Mouse (Mus musculus): ENCODE data around the gene Hoxb3. TPM values are rescaled to one million over a fixed set of nuclear protein-coding genes. Genes with fewer than 3 reads are reported as not detected.

The Hoxb3 gene
- polyA plus RNA-seq, 1 experiment from 2014 or later, result 3.0 TPM

DNA sequence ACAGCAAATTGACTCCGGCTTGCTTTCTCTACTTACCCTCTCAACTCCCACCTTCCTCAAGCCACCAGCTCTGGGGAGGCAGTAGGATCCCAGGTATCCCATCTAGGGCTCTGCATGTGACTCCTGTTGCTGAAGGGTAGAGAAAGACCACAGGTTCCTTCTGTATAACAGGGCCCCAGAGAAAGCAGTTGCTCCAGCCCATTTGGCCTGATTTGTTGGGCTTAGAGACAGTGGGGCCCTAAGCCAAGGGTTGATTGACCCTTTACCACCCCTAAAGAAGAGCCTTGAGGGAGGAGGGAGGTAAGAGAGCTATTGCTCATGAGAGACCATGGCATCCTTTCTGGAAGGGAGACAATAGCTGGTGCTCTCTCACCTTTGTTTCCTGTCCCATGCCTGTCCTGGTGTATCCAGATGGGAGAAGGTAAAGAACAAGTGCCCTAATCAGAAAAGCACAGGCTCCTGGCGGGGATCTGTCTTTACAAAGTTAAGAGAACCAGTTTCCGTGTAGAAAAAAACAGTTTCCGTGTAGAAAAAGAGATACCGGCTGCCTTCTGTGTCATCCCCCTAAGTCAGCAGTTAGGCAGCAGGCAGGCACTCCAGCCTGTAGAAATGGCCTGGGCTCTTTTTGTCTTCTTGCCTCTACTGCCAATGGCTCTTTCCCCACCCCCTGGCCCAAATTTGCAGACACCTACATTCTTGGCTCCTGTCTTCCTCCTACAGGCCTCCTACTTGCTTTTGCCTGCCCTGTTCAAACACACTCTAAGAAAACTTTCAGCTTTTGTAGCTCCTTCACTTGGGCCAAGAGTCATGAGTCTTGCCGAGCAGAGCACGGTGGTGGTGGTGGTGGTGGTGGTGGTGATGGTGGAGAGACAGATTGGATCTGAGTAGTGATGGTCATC is 16.1 kb downstream of the Hoxb3 start:
- 27% methylated on average over 7 of the region's 7 CpGs for WGBS
- no peak for ATAC-seq (ENCODE audit: borderline replicate concordance, extremely low read depth, low FRiP score, low TSS enrichment)

DNA sequence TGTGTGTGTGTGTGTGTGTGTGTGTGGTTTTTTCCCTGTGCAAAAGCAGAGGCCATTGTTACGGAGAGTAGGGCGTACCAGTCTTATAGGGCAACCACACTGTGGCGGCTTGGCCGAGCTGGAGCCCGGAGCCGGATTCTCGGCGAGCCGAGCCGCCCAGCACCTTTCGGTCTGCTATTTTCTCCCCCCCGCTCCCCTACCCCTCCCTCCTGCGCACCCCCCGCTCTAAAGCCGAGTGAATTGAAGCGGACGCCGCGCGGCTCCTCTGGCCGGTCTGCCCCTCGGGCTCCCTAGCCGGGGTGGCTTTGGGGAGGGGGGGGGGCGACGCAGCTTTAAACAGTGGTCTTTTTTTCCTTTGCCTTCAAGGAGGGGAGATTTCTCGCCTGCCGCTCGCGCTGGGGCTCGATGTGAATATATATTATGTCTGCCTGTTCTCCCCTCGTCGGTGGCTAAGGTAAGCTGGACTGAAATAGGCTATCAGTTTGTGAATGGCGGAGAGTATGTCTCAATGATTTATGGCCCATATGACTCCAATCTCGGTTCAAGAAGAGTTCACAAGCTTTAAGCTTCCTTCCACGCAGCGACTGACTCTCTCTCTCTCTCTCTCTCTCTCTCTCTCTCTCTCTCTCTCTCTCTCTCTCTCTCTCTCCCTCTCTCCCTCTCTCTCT is 17.7 kb downstream of the Hoxb3 start:
- H3K4me1 ChIP-seq, result peaks cover 48% of the 10 kb centered on the region
- H3K4me3 ChIP-seq, result peak overlapping the region; percentile 48
- H3K4me2 ChIP-seq, result peak overlapping the region; percentile 80
- peak overlapping the region; percentile 99 for H3K27ac ChIP-seq
- ATAC-seq (ENCODE audit: borderline replicate concordance, extremely low read depth, low FRiP score, low TSS enrichment), result peak; percentile 47
- peak overlapping the region; percentile 40 for H3K9ac ChIP-seq
- no peaks in the 10 kb centered on the region for H3K36me3 ChIP-seq
- 0% methylated on average over 32 of the region's 36 CpGs for WGBS
- peaks cover 72% of the 10 kb centered on the region for H3K27me3 ChIP-seq
- H3K9me3 ChIP-seq, result no peaks in the 10 kb centered on the region

More for the DNA sequence above, 16.1 kb downstream of the Hoxb3 start:
- H3K27ac ChIP-seq, result peak overlapping the region; percentile 99
- H3K4me3 ChIP-seq, result peak overlapping the region; percentile 48
- H3K9me3 ChIP-seq, result no peaks in the 10 kb centered on the region
- H3K27me3 ChIP-seq, result peaks cover 72% of the 10 kb centered on the region
- H3K36me3 ChIP-seq, result no peaks in the 10 kb centered on the region
- H3K4me2 ChIP-seq, result peak overlapping the region; percentile 80
- peak overlapping the region; percentile 32 for H3K9ac ChIP-seq
- peaks cover 46% of the 10 kb centered on the region for H3K4me1 ChIP-seq

DNA sequence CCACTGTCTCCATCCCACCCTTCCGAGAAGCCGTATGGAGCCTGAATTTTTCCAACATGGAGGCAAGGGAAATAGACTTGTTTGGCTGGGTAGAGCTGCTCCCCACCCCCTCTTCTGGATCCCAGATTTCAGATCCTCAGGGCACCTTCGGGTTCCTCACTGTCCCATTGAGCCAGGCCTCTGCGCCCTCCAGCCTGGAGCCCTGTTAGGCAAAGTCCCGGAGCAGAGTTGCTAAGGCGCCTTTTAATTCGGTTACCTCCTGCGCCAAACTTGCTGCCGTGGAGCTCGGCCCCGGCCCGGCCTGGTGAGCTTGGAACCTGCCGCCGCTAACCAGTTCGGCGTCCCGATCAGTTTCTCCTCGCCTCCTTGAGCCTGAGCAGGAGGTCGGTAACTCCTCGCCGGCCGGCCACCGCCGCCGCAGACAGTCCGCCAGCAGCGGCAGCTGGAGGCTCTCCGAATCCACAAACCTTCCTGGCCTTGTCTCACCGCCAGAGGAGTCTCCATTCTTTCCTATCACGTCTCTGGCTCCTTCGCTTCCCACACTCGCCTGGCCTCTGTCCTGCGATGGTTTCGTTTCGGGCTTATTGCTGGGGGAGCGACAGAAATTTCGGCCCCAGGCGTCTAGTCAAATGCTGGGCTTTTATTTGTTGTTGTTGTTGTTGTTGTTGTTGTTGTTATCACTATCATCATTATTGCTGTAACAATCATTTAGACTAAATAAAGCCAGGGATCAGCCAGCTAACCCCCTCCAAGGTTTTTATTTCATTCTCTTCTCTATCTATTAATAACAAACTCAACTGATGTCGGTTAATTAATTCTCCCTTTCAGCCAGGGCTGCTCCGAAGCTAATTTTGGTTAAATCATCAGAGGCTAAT is 18.8 kb downstream of the Hoxb3 start:
- Histone ChIP-seq H3K9ac (peak overlapping the region; percentile 70), H3K27me3 (peaks cover 73% of the 10 kb centered on the region), H3K4me3 (peak overlapping the region; percentile 48), H3K9me3 (no peaks in the 10 kb centered on the region), H3K4me1 (peaks cover 46% of the 10 kb centered on the region), H3K4me2 (peak overlapping the region; percentile 80), H3K36me3 (no peaks in the 10 kb centered on the region), H3K27ac (peak overlapping the region; percentile 99)
- no peak for ATAC-seq (ENCODE audit: borderline replicate concordance, extremely low read depth, low FRiP score, low TSS enrichment)
- 2% methylated on average over 40 of the region's 40 CpGs for WGBS

DNA sequence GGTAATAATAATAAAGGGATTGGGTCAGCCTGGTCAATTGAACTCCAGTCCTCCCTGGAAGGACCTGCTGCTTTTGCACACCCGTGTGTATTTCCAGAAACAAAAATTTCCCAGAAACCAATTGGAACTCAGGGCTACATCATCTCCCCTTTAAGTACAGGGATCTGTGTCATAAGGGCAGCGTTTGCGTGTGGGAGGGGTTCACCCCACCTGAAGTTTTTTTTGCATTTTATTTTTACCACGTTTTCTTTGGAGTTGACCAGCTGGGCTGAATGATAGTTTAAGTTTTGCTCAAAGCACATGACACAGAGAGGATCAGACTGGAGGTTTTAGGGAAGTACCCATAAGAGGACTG is 19.4 kb downstream of the Hoxb3 start:
- peak overlapping the region; percentile 99 for H3K27ac ChIP-seq
- H3K4me1 ChIP-seq, result peaks cover 45% of the 10 kb centered on the region
- peak overlapping the region; percentile 80 for H3K4me2 ChIP-seq
- 11% methylated on average over 4 of the region's 4 CpGs for WGBS
- H3K4me3 ChIP-seq, result peak overlapping the region; percentile 48
- peak overlapping the region; percentile 70 for H3K9ac ChIP-seq
- no peaks in the 10 kb centered on the region for H3K9me3 ChIP-seq
- H3K36me3 ChIP-seq, result no peaks in the 10 kb centered on the region
- ATAC-seq (ENCODE audit: borderline replicate concordance, extremely low read depth, low FRiP score, low TSS enrichment), result no peak
- H3K27me3 ChIP-seq, result peaks cover 71% of the 10 kb centered on the region

DNA sequence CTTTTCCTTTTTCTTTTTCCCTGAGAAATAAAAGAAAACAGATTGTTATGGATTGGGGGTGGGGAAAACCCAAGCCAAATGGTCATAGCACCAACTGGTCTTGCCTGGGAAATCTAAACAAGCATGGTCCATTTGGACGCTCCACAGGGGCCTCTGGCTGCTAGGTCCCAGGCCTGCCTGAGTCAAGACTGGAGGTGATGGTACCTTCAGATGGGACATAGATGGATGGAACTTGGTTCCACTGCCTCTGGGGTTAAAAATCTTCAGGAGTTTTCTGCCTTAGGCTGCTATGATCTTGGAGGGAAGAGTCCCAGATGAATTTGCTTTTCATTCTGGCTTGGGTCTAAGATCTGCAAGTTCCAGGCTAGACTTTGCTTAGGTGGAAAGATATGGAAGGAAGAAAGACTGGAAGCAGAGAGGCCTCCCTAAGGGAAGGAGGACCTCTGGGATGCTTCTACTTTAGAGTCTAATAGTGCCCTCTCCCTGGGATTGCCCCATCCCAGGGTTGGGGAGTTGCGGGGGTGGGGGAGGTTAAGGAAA is 20.1 kb downstream of the Hoxb3 start:
- Histone ChIP-seq H3K27ac (peak overlapping the region; percentile 99), H3K9me3 (no peaks in the 10 kb centered on the region), H3K9ac (peak overlapping the region; percentile 70), H3K36me3 (no peaks in the 10 kb centered on the region), H3K4me3 (peak overlapping the region; percentile 18), H3K4me1 (peaks cover 44% of the 10 kb centered on the region), H3K4me2 (peak overlapping the region; percentile 80), H3K27me3 (peaks cover 70% of the 10 kb centered on the region)
- no peak for ATAC-seq (ENCODE audit: borderline replicate concordance, extremely low read depth, low FRiP score, low TSS enrichment)
- WGBS, result 20% methylated on average over 2 of the region's 2 CpGs

DNA sequence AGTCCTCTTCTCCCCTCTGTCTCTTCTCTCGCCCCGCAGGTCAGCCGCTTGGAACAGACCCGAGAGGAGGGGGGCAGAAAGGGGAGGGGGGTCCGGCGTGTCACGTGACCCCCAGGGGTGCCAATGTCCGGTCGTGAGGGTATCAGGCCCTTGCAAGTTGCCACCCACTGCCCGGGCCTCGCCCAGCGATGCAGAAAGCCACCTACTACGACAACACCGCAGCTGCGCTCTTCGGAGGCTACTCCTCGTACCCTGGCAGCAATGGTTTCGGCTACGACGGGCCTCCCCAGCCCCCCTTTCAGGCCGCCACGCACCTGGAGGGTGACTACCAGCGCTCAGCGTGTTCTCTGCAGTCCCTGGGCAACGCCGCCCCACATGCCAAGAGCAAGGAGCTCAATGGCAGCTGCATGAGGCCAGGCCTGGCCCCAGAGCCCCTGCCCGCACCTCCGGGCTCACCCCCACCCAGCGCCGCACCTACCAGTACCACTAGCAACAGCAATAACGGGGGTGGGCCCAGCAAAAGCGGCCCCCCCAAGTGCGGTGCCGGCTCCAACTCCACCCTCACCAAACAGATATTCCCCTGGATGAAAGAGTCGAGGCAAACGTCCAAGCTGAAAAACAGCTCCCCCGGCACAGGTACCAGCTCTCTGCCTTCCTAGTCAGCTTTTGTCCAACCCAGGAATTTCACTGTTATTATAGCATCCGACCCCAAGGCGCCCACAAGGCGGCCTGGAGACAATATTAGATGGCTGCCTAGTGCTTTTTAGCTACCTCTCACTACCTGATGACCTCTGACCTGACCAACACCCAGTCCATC is 21.1 kb downstream of the Hoxb3 start:
- Histone ChIP-seq H3K4me3 (peak overlapping the region; percentile 34), H3K27ac (peak overlapping the region; percentile 99), H3K9me3 (no peaks in the 10 kb centered on the region), H3K4me2 (peak overlapping the region; percentile 80), H3K36me3 (no peaks in the 10 kb centered on the region), H3K9ac (peak overlapping the region; percentile 70), H3K27me3 (peaks cover 65% of the 10 kb centered on the region), H3K4me1 (peaks cover 41% of the 10 kb centered on the region)
- 12% methylated on average over 37 of the region's 40 CpGs for WGBS
- no peak for ATAC-seq (ENCODE audit: borderline replicate concordance, extremely low read depth, low FRiP score, low TSS enrichment)

DNA sequence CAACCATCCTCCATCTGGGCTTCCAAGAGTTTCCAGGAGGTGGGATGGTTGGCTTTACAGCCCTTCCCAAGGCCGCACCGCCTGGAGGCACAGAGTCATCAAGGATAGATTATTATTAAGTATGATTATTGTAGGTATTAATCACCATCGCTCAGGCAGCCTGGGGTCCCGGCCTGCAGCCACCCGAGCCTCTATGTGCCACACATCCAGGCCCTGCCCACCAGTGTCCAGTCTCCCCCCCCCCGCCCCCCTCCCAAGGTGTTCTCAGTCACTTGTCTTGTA is 21.7 kb downstream of the Hoxb3 start:
- Histone ChIP-seq H3K9me3 (no peaks in the 10 kb centered on the region), H3K27me3 (peaks cover 65% of the 10 kb centered on the region), H3K4me2 (peak overlapping the region; percentile 80), H3K4me1 (peaks cover 43% of the 10 kb centered on the region), H3K27ac (peak overlapping the region; percentile 99), H3K36me3 (no peaks in the 10 kb centered on the region), H3K9ac (peak overlapping the region; percentile 70), H3K4me3 (peak overlapping the region; percentile 34)
- WGBS, result 24% methylated on average over 6 of the region's 6 CpGs
- no peak for ATAC-seq (ENCODE audit: borderline replicate concordance, extremely low read depth, low FRiP score, low TSS enrichment)

DNA sequence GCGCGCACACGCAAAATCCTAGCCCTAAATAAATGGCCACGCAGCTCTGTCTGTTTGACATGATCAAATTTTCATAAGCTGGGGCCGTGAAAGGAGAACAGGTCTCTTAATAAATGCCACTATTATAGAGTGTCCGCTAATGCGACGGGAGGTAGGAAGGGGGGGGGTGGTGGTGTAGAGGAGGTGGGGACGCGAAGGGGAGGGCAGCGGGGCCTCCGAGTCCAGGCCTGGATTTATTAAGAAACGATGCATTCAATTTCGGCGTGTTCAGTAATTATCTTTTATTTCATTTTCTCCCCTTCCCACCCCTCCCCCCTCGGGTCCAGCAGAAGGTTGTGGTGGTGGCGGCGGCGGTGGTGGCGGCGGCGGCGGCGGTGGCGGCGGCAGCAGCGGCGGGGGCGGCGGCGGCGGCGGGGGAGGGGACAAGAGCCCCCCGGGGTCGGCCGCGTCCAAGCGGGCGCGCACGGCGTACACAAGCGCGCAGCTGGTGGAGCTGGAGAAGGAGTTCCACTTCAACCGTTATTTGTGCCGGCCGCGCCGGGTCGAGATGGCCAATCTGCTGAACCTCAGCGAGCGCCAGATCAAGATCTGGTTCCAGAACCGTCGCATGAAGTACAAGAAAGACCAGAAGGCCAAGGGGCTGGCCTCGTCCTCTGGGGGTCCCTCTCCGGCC is 22.2 kb downstream of the Hoxb3 start:
- Histone ChIP-seq H3K27me3 (peaks cover 65% of the 10 kb centered on the region), H3K9me3 (no peaks in the 10 kb centered on the region), H3K27ac (peak overlapping the region; percentile 99), H3K4me2 (peak overlapping the region; percentile 80), H3K4me1 (peaks cover 47% of the 10 kb centered on the region), H3K4me3 (peak overlapping the region; percentile 34), H3K36me3 (no peaks in the 10 kb centered on the region), H3K9ac (peak overlapping the region; percentile 70)
- 2% methylated on average over 33 of the region's 56 CpGs for WGBS
- no peak for ATAC-seq (ENCODE audit: borderline replicate concordance, extremely low read depth, low FRiP score, low TSS enrichment)

DNA sequence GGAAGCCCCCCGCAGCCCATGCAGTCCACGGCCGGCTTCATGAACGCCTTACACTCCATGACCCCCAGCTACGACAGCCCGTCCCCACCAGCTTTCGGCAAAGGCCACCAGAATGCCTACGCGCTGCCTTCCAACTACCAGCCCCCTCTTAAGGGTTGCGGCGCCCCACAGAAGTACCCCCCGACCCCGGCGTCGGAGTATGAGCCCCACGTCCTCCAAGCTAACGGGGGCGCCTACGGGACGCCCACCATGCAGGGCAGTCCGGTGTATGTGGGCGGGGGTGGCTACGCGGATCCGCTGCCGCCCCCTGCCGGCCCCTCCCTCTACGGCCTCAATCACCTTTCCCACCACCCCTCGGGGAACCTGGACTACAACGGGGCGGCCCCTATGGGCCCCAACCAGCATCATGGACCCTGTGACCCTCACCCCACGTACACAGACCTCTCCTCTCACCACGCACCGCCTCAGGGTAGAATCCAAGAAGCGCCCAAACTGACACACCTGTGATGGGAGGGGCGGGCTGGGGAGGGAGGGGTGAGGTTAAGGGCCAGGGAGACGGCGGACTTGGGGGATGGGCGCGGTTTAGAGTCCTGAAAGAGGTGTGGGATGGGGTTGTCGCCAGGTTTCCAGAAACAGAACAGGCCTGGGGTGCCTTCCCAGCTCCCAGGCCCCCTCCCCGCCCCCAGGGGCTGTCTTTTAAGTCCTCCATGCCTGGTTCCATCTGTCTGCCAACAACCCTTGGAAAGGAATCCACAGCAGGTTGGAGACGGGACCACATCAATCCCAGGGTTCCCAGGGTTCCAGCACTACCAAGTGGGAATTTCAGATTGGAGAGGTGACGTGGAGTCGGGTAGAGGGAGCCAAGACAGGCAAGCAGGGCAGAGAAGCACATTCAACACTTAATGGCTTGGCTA is 23.0 kb downstream of the Hoxb3 start:
- Histone ChIP-seq H3K4me2 (peak overlapping the region; percentile 80), H3K27ac (peak overlapping the region; percentile 99), H3K9me3 (no peaks in the 10 kb centered on the region), H3K36me3 (no peaks in the 10 kb centered on the region), H3K4me1 (peaks cover 54% of the 10 kb centered on the region), H3K9ac (peak overlapping the region; percentile 70), H3K4me3 (peak overlapping the region; percentile 34), H3K27me3 (peaks cover 72% of the 10 kb centered on the region)
- peak; percentile 4; the same call in 1 of the 2 replicates for ATAC-seq (ENCODE audit: borderline replicate concordance, extremely low read depth, low FRiP score, low TSS enrichment)
- WGBS, result 4% methylated on average over 44 of the region's 45 CpGs

Measured in lung, embryonic 15.5 days (tissue).